Mouse (Mus musculus): ENCODE results near the gene C77080. TPM values are rescaled to one million over a fixed set of nuclear protein-coding genes. Genes with fewer than 3 reads are reported as not detected.
A peak's percentile ranks its signal among the peaks of the same experiment; 100 is the strongest.

The C77080 gene
- polyA plus RNA-seq, 1 experiment, result 8.7 TPM

- Histone ChIP-seq H3K27me3 (replicated peaks) (peaks cover 78% of the 10 kb centered on the region), H3K9me3 (no peaks in the 10 kb centered on the region), H3K36me3 (replicated peaks; ENCODE audit: low read length) (no peaks in the 10 kb centered on the region), H3K4me3 (replicated peaks) (no peak overlapping the region), H3K4me1 (peaks cover 82% of the 10 kb centered on the region)
- TF ChIP-seq GATA1 (IDR thresholded peaks at IDR 0.05; ENCODE audit: borderline replicate concordance, low read length) (no peak), FLI1 (IDR thresholded peaks at IDR 0.05; ENCODE audit: low read length) (no peak)
Observed at GRCm38 (mm10) chr4:129242761-129243160, 18.4 kb downstream of the C77080 start.

- no peaks in the 10 kb centered on the region for H3K9me3 ChIP-seq
- TF ChIP-seq FLI1 (IDR thresholded peaks at IDR 0.05; ENCODE audit: low read length) (no peak), GATA1 (IDR thresholded peaks at IDR 0.05; ENCODE audit: borderline replicate concordance, low read length) (no peak)
- H3K36me3 ChIP-seq (replicated peaks; ENCODE audit: low read length), result no peaks in the 10 kb centered on the region
- peaks cover 78% of the 10 kb centered on the region for H3K27me3 ChIP-seq (replicated peaks)
- no peak overlapping the region for H3K4me3 ChIP-seq (replicated peaks)
- peaks cover 82% of the 10 kb centered on the region for H3K4me1 ChIP-seq
Observed at GRCm38 (mm10) chr4:129242327-129242726, 18.9 kb downstream of the C77080 start.

GRCm38 (mm10) chr4:129241898-129242297 lies 19.3 kb downstream of the C77080 start:
- Histone ChIP-seq H3K9me3 (no peaks in the 10 kb centered on the region), H3K4me1 (peaks cover 82% of the 10 kb centered on the region), H3K27me3 (replicated peaks) (peaks cover 79% of the 10 kb centered on the region), H3K36me3 (replicated peaks; ENCODE audit: low read length) (no peaks in the 10 kb centered on the region), H3K4me3 (replicated peaks) (no peak overlapping the region)
- no peak for TF ChIP-seq GATA1 (IDR thresholded peaks at IDR 0.05; ENCODE audit: borderline replicate concordance, low read length)
- no peak for TF ChIP-seq FLI1 (IDR thresholded peaks at IDR 0.05; ENCODE audit: low read length)

GRCm38 (mm10) chr4:129239075-129239474 lies 22.1 kb downstream of the C77080 start:
- Histone ChIP-seq H3K4me3 (replicated peaks) (peak overlapping the region; percentile 90), H3K27me3 (replicated peaks) (peaks cover 75% of the 10 kb centered on the region), H3K9me3 (no peaks in the 10 kb centered on the region), H3K4me1 (peaks cover 83% of the 10 kb centered on the region), H3K36me3 (replicated peaks; ENCODE audit: low read length) (no peaks in the 10 kb centered on the region)
- TF ChIP-seq FLI1 (IDR thresholded peaks at IDR 0.05; ENCODE audit: low read length) (no peak), GATA1 (IDR thresholded peaks at IDR 0.05; ENCODE audit: borderline replicate concordance, low read length) (no peak)

GRCm38 (mm10) chr4:129238579-129239016 lies 22.6 kb downstream of the C77080 start:
- TF ChIP-seq GATA1 (IDR thresholded peaks at IDR 0.05; ENCODE audit: borderline replicate concordance, low read length) (no peak), FLI1 (IDR thresholded peaks at IDR 0.05; ENCODE audit: low read length) (no peak)
- peaks cover 75% of the 10 kb centered on the region for H3K27me3 ChIP-seq (replicated peaks)
- no peaks in the 10 kb centered on the region for H3K36me3 ChIP-seq (replicated peaks; ENCODE audit: low read length)
- H3K4me1 ChIP-seq, result peaks cover 84% of the 10 kb centered on the region
- H3K4me3 ChIP-seq (replicated peaks), result peak overlapping the region; percentile 90
- H3K9me3 ChIP-seq, result no peaks in the 10 kb centered on the region

- no peak for TF ChIP-seq GATA1 (IDR thresholded peaks at IDR 0.05; ENCODE audit: borderline replicate concordance, low read length)
- TF ChIP-seq FLI1 (IDR thresholded peaks at IDR 0.05; ENCODE audit: low read length), result no peak
- H3K9me3 ChIP-seq, result no peaks in the 10 kb centered on the region
- H3K4me3 ChIP-seq (replicated peaks), result no peak overlapping the region
- no peaks in the 10 kb centered on the region for H3K36me3 ChIP-seq (replicated peaks; ENCODE audit: low read length)
- peaks cover 88% of the 10 kb centered on the region for H3K4me1 ChIP-seq
- peaks cover 81% of the 10 kb centered on the region for H3K27me3 ChIP-seq (replicated peaks)
Observed at GRCm38 (mm10) chr4:129237843-129238441, 23.3 kb downstream of the C77080 start.

GRCm38 (mm10) chr4:129236236-129236813 lies 24.9 kb downstream of the C77080 start:
- no peak for TF ChIP-seq FLI1 (IDR thresholded peaks at IDR 0.05; ENCODE audit: low read length)
- no peak for TF ChIP-seq GATA1 (IDR thresholded peaks at IDR 0.05; ENCODE audit: borderline replicate concordance, low read length)
- peaks cover 85% of the 10 kb centered on the region for H3K27me3 ChIP-seq (replicated peaks)

GRCm38 (mm10) chr4:129235147-129235546 lies 26.1 kb downstream of the C77080 start:
- Histone ChIP-seq H3K36me3 (replicated peaks; ENCODE audit: low read length) (no peaks in the 10 kb centered on the region), H3K9me3 (no peaks in the 10 kb centered on the region), H3K4me3 (replicated peaks) (no peak overlapping the region), H3K27me3 (replicated peaks) (peaks cover 86% of the 10 kb centered on the region), H3K4me1 (peaks cover 91% of the 10 kb centered on the region)
- no peak for TF ChIP-seq FLI1 (IDR thresholded peaks at IDR 0.05; ENCODE audit: low read length)
- TF ChIP-seq GATA1 (IDR thresholded peaks at IDR 0.05; ENCODE audit: borderline replicate concordance, low read length), result no peak

More at GRCm38 (mm10) chr4:129236236-129236813, 24.9 kb downstream of the C77080 start:
- no peaks in the 10 kb centered on the region for H3K36me3 ChIP-seq (replicated peaks; ENCODE audit: low read length)
- no peak overlapping the region for H3K4me3 ChIP-seq (replicated peaks)
- H3K9me3 ChIP-seq, result no peaks in the 10 kb centered on the region
- H3K4me1 ChIP-seq, result peaks cover 88% of the 10 kb centered on the region

- no peaks in the 10 kb centered on the region for H3K9me3 ChIP-seq
- H3K4me1 ChIP-seq, result peaks cover 86% of the 10 kb centered on the region
- H3K36me3 ChIP-seq (replicated peaks; ENCODE audit: low read length), result no peaks in the 10 kb centered on the region
- peak; percentile 29; the same call in 1 of the 3 replicates for TF ChIP-seq GATA1 (IDR thresholded peaks at IDR 0.05; ENCODE audit: borderline replicate concordance, low read length)
- TF ChIP-seq FLI1 (IDR thresholded peaks at IDR 0.05; ENCODE audit: low read length), result peak; percentile 68; the same call in 1 of the 2 replicates
- H3K27me3 ChIP-seq (replicated peaks), result peaks cover 85% of the 10 kb centered on the region
- peak overlapping the region; percentile 6 for H3K4me3 ChIP-seq (replicated peaks)
Observed at GRCm38 (mm10) chr4:129234488-129234887, 26.7 kb downstream of the C77080 start.

Data from megakaryocyte, embryonic 14.5 days (primary cell).